Mouse (Mus musculus): ENCODE measurements around the gene Prss8.
"Not testable (repeated sequence)": the region's sequence is repeated elsewhere in the genome, so short reads cannot be mapped to it uniquely, and the experiment has no call there.

Gene Prss8

DNA sequence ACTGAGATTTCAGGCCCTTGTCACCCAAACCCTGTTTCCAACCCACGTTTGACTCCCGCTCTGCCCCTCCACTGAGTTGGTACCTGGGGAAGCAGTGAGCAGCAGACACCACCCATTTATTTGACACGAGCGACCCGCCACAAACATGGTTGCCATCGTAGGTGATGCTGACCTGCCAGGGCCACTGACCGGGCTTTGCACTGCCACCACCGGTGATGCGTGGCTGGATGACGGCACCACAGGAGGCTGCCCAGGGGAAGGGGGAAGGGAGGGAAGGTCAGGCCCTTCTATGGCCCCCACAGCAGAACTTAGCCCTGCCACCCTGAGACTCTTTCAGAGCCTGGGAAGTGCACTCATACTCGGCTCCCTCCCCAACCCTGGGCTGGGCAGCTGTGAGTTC, 2.2 kb downstream of the Prss8 start:
- DNase-seq = no peak

DNA sequence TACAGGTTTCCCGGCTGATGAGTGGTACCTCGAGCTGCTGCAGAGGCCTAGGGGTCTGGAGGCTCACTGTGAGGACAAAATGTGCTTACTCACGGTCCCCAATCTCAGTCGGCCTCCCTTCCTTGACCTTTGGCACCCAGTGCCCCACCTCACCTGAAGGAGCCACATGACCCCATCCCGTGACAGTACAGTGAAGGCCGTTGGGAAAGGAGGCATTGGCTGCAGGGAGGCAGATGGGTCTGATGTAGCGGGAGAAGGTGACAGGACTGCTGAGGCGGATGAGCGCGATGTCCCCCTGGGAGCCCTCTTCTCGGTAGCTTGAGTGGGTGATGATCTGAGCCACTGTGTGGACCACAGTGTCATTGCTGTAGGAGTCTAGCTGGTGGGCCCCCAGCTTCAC, 3.1 kb downstream of the Prss8 start:
- no peak for DNase-seq

DNA sequence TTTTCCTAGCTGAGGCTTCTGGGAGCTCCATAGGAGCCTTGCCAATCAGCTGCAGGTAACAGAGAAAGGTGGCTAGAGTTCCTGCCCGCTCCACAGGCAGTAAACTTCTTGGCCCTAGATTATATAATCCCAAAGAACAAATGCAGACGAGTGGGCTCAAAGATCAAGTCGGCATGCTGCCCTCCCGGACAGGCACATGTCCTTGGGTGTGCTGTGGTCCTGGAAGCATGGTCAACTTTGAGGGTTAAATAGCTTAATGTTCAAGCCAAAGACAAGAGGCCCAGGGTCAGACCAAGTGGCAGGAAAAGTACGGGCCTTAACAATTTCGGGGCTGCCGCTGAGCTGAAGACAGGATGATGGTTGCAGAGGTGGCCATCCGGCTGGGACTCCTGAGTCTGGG, 3.8 kb downstream of the Prss8 start:
- no peak for DNase-seq

DNA sequence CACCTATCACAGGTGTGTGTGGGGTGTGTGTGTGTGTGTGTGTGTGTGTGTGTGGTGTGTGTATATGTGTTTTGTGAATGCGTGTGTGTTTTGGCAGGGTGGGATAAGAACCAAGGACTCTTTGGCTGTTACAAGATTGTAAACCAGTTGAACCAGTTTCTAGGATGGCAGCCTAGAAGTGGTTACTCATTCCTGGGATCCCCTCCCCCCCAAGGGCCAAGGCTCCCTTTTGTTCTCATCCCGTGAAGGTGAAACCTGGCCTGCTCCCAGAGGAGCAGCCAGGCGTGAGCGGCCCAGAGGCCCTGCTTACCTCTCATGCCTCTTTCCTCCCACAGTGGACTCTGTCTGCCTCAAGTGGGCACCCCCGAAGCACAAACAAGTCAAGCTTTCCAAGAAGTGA, 4.7 kb downstream of the Prss8 start:
- DNase-seq = peak; percentile 75 to 90

DNA sequence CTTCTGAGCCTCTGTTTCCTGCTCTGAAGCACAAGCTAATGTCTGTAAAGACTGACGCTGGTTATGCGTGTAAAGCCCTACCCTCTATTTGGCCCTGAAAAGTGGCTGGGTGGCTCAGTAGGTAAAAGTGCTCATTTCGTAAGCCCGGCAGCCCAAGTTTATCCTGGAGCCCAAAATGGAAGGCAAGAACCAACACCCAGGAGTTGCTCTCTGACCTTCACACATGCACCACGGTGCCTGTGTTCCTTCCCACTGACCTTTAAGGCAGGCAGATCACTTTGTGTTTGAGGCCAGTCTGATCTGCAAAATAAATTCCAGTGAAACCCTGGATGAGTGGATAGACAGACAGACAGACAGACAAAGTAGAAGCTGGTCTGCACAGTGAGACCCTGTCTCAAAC, 6.2 kb downstream of the Prss8 start:
- DNase-seq = no peak

DNA sequence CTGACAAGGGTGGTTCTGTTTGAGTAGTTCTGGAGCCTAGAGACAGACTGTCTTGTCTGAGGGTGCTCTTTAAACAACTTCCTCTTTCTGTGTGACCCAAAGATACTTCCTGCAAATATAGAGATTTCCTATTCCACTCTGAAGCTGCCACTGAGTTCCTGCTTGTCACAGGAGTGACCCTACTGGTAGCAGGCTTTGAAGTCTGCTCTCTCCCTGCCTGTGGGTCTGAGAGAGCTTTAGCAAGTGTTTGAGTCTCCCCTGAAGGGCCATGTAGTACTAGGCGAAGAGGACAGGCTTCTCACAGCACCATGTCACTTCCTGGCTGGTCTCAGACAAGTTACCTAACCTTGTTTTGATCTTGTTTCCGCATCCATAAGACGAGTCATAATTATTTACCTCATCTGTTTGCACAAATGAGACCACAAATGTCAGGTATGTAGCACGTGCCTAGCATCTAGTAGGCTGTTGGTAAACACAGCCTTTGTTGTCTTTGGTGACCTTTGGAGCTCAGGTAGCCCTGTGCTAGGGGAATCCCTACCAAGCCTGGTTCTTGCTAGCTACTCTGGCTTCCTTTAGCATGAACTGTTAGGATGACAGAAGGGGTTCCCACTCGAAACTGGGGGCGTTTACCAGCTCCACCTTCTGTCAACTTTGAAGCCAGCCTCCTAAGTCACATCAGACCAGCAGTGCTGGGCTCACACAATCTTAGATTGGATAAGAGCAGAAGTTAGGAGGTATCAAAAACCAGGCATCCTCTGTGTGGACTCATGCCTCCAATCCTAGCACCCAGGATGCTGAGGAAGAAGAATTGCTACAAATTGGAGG, 7.2 kb downstream of the Prss8 start:
- peak in 1 of 2 experiments; percentile 42 for DNase-seq

DNA sequence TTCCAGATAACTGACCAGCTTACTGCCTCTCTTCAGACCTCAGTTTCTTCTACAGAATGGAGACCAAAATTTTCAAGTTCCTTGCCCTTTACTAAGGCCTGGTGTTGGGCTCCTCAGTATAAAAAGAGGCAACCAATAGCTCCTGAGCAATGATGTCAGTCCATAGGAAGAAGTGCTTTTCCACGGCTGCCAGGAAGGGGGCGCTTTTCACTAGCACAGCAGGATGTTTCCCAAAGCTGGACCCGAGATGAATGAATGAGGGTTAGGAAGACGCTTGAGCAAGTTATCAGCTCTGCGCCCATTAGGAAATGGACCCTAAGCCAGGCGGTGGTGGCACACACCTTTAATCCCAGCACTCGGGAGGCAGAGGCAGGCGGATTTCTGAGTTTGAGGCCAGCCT, 8.4 kb downstream of the Prss8 start:
- DNase-seq = peak; percentile 58 to 65

DNA sequence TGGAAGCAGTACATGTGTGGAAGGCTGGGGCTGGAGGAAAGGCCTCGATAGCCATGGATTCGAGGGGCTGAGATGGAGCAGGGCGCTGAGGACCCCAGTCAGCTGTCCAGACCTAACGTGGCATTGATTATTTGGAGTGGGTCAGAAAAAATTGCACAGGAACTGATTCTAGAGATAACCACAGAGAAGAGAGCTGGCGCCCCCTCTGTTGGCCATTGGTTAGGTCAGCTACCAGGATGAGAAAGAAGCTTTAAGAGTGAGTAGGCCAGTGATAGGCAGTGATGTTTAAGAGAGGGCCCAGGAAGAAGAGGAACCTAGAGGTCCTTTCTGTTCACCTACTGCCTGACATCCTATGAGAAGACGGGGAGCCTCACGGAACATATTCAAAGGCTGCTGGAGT, 10.6 kb downstream of the Prss8 start:
- DNase-seq = no peak

DNA sequence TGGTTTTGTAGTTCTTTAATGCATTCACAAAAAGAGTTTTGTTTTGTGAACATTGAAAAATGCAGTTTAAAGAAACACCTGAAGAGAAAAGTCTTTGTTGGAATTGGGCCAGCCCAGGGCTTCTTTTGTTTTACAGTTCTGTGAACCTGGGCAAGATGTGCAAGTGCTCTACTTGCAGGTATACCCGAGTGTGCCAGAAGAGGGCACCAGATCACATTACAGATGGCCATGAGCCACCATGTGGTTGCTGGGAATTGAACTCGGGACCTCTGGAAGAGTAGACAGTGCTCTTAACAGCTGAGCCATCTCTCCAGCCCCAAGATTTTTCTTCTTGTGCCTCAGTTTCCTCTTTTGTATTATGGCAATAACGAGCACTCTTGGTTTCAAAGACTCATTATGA, 11.7 kb downstream of the Prss8 start:
- DNase-seq = peak in 1 of 2 experiments; percentile 71

DNA sequence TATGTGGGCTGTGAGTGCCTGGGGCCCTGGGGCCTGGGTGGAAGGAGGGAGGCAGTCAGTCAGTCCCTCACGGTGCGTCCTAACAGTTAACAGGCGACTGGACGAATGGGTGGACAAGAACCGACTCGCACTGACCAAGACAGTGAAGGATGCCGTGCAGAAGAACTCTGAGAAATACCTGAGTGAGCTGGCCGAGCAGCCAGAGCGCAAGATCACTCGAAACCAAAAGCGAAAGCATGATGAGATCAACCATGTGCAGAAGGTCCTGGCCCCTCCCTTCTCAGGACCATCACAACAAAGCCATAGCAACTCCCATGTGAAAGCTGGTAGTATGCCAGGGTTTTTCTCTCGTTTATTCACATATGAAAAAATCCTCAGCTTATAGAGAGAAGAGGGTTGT, 14.6 kb downstream of the Prss8 start:
- DNase-seq = no peak

DNA sequence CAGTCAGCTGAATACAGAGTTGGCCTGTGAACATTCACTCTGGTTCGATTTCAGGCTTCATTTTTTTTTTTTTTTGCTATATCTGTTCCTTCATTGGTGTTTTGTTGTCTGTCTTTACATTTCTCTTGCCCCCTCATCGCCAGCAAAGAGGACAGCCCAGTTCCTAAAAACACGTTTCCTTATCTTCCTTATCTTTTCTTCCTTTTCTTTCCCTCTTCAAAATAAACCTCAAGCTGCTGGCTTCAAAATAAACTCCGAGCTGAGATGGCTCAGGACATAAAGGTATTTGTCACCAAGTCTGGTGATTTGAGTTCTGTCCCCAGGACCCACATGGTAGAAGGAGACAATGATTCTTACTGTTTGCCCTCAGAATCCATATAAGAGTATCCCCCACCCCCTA, 17.0 kb downstream of the Prss8 start:
- no peak for DNase-seq

DNA sequence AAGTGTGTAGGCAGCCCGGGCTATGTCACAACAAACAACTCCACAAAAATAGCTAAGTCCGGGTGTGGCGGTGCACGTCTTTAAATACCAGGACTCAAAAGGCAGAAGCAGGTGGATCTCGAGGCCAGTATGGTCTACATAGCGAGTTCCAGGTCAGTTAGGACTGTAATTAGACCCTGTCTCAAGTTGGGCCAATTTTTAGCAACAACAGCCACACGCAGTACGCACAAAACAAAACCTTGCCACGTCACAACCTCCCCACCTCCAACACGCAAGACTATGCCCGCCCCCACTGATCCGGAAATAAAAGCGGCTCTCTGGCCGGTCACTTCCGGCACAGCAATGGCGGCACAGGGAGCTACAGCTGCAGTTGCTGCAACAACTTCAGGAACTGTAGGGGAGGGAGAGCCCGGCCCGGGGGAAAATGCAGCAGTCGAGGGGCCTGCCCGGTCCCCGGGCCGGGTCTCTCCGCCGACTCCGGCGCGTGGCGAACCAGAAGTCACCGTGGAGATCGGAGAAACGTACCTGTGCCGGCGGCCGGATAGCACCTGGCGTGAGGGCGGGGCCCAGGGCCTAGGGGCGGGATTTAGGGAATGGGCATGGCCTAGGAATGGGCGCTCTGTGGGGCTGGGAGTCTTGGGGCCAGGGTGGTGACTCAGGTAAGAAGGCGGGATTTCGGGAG, 17.6 kb downstream of the Prss8 start, which contains the start of gene Kat8:
TSS of gene Kat8 (plus strand) at position 327 of the 682 bp plus-strand sequence.
- DNase-seq = peak; percentile 90 to 92

DNA sequence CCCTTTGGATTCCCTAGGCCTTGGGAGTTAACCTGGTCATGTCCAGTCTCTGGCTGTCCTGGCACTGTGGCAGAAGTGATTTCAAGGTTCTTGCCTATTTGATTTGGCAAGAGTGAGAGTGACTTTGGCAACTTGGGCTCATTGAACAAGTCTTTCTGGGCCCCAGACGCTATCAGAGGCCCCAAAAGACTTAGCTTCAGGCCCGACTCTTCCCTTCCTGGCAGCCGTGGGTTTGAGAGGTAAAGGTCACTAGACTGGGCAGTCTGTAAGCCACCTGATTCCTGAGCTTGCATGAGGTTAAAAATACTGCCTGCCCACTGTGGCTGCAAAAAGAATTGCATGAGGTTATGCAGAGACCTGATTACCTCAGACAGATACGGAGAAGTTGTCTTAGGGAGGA, 21.2 kb downstream of the Prss8 start:
- DNase-seq = no peak

DNA sequence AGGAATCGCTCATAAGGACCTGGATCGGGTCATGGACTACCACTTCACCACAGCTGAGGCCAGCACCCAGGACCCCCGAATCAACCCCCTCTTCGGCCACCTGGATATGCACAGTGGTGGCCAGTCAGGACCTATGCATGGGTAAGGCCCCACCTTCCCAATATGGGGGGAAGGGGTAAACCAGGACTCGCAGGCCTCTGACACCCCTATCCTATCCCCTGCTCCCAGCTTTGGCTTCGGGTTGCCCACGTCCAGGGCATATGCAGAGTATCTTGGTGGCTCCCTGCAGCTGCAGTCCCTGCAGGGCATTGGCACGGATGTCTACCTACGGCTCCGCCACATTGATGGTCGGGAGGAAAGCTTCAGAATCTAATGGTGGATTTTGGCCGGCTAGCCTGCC, 22.0 kb downstream of the Prss8 start:
- DNase-seq = no peak

DNA sequence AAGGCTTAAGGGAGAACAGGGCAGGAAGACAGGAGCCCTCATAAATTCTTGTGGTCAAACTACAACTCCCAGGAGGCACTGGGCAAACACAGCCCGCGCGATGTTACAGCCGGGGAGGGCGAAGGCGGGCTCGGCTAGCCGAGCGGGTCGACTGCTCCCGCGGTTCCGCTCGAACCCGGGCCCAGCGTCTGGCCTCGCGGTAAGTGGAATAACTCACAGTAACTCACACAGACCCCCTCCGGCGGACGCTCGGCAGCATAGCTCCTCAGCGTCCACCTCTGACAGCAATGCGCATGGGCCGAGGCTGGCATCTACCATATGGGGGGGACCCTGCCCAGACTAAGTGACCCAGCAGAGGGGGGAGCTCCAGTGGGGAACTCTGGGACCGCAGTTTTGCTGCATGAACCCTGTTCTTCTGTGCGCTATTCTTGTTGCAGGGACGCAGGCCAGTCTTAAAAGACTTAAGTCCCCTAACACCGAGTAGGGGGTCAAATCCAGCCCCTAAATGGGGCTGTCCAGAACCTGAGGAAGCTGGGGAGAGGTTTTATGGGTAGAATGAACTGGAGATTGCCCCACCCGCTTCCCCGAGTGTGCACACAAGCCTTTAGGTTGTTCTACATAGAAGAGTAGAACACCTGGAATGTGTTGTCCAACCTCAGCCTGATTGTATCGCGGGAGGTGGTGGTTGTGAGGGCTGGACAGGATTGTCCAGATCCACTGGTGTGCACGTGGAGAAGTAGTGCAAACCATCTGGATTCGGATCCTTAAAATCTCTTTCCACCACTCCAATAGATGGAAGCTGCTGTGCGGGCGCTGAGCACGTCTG, 25.7 kb downstream of the Prss8 start, which contains the start of gene Bckdk:
TSS of gene Bckdk (plus strand) at position 112 of the 826 bp plus-strand sequence.
- DNase-seq = peak; percentile 86 to 89

DNA sequence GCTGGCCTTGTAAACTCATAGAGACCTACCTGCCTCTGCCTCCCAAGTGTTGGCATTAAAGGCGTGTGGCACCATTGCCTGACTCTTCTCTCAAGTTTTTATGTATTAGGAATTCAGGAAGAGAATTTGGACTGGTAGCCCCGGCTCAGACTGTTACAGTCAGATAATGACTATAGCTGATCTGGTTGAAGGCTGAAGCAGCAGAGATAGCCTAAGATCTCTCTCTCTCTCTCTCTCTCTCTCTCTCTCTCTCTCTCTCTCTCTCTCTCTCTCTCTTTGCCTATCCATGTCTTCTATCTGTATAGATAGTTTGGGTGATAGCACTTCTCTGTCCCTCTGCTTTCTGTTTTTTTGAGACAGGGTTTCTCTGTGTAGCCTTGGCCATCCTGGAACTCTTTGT, 28.1 kb downstream of the Prss8 start:
- no peak for DNase-seq

DNA sequence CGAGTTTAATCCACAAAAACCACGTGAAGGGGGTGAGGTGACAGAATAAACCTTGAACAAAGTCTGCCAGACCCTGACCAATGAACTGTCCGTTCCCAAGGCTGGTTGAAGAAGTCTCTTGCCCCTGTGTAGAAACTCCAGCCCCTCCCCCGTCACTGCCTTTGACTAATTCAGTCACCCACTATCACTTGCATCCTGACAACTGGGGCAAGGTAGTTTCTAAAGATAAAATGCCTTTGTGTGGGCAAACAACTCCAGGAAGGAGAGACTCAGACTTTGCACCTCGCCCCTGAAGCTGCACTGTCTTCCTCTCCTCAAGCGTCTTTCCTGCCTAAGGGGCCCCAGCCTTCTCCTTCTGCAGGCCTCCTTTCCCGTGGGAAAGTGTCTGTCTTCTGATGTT, 29.9 kb downstream of the Prss8 start:
- no peak for DNase-seq

DNA sequence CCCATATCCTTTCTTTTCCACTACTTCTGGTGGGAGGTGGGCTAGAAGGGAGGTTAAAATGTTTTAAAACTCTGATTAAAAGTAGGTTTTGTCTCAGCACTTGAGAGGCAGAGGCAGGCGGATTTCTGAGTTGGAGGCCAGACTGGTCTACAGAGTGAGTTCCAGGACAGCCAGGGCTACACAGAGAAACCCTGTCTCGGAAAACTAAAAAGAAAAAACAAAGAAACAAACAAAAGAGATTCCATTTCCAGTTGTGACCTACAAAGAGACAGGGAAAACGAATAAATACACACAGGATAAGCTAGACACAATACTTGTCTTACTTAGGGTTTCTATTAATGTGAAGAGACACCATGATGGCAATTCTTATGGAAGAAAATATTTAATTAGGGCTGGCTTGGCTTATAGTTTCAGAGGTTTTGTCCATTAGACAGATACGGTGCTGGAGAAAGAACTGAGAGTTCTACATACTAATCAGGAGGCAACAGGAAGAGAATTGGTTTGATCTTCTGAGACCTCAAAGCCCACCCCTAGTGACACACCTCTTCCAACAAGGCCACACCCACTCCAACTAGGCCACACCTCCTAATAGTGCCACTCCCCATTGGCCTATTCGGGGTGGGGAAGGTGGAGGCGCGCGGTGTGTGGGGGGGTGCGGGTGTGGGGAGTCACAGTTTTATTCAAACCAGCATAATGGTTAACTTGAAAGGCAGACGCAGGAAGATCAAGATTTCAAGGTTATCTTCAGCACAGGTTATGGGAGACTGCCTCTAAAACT, 31.5 kb downstream of the Prss8 start:
- no peak for DNase-seq

DNA sequence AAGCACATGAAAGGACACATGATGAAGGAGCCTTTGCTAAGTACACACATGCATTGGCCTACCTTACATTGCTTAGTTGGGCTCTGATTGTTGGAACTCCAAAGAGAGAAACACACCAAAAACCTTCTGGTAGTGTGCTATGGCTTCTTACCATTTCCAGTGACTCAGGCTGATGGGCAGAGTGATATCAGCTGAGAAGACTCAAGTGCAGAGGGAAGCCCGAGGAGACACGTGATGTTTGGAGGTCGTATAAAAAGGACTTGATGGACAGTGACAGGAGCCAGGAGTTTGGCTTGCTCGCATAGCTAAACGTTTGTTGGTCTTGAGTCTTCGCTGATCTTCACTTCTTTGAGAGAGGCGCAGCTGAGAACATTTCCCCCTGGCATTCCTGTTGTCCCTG, 32.4 kb downstream of the Prss8 start:
- no peak for DNase-seq

DNA sequence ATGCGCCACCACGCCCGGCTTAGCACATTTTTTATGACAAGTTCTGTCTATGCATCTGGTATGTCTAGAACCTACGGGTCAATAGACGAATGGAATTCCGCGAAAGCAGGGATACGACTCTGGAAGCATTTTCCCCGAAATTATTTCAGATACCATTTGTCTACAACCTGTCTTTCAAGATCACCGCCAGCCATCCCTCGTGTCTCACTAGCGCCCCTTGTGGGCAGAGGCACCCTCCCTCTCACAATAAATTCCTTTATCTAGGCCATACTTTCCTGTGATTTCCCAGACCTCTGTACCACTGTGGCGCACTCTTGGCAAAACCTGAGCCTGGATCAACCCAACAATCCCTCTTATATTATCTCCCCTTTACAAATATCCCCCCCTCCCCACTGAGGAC, 33.5 kb downstream of the Prss8 start:
- DNase-seq = peak; percentile 51 to 72

DNA sequence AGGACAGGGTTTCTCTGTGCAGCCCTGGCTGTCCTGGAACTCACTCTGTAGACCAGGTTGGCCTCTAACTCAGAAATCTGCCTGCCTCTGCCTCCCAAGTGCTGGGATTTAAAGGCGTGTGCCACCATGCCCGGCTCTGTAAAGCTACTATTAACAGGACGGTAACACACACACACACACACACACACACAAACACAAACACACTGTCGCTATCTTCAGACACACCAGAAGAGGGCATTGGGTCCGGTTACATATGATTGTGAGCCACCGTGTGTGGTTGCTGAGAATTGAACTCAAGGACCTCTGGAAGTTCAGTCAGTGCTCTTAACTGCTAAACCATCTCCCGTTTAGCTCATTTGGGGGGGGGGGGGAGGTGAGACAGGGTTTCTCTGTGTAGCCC, 34.0 kb downstream of the Prss8 start:
- DNase-seq = not testable (repeated sequence)

DNA sequence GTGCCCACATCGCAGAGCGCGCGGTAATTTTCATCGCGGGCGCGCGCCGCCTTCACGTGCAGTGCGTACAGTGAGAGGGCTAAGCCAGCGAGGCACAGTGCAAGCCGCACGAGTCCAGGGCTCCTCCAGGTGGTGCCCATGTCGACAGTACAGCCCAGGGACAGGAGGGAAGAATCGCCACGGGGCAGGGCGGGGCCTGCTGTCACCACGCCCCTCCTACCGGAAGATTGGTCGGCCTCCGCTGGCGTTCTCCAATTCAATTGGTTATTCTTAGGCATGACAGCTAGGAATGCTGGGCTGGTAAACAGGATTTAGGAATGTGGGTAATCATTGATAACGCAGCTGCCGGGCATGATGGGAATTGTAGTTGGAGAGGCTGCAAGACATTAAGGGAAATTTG, 34.5 kb downstream of the Prss8 start, which contains the start of the genes Gm21974 and Vkorc1:
TSS of gene Gm21974 (minus strand) at position 13 of the 400 bp plus-strand sequence.
TSS of gene Vkorc1 (minus strand) at position 176 of the 400 bp plus-strand sequence.
- peak; percentile 95 to 98 for DNase-seq

All from lung, postnatal 4 days (tissue).